Mouse (Mus musculus) cortical plate, adult 2 months (tissue): ENCODE results near the gene Hba-a2. TPM values are rescaled to one million over a fixed set of nuclear protein-coding genes. Genes with fewer than 3 reads are reported as not detected.

Experiments
- H3K27ac ChIP-seq: fragments of 200-500 bp; 2 replicates; pipeline ENCODE4 v1.5.1; 2012; ENCODE audit warnings: low read length, control low read depth, inconsistent platforms; ENCODE audit not compliant: insufficient read depth
- H3K4me1 ChIP-seq: fragments of 200-500 bp; 2 replicates; pipeline ENCODE4 v1.6.1; 2011; ENCODE audit warnings: low read length; ENCODE audit not compliant: control insufficient read depth, insufficient read depth
- H3K4me3 ChIP-seq: fragments of 200-500 bp; 2 replicates; pipeline ENCODE4 v1.5.1; 2011; ENCODE audit warnings: mild to moderate bottlenecking, low read length, control low read depth; ENCODE audit not compliant: insufficient read depth
- CTCF ChIP-seq: fragments of 200-500 bp; IDR thresholded peaks from 2 replicates; pipeline ENCODE4 v1.5.1; 2011; ENCODE audit warnings: mild to moderate bottlenecking, control low read depth, low read length; ENCODE audit not compliant: insufficient read depth; ENCODE audit errors: extremely low read depth
- POLR2A ChIP-seq: fragments of 200-500 bp; IDR thresholded peaks from 2 replicates; pipeline ENCODE4 v1.6.1; 2011; ENCODE audit warnings: mild to moderate bottlenecking, low read length, control low read depth; ENCODE audit not compliant: insufficient read depth; ENCODE audit errors: extremely low read depth
- polyA plus RNA-seq: library from polyadenylated mRNA; depleted of rRNA; stranded (reverse); fragments of >200 nt; gene quantifications from 2 replicates; pipeline ENCODE4 v1.2.3, GENCODE M21; 2012

Gene Hba-a2
- polyA plus RNA-seq, 1 experiment: 531 TPM

- no peak overlapping the region for H3K27ac ChIP-seq
- TF ChIP-seq CTCF (peak; percentile 81), POLR2A (no peak)
- no peaks in the 10 kb centered on the region for H3K4me1 ChIP-seq
Measured at GRCm38 (mm10) chr11:32321196-32321565, 24.9 kb downstream of the Hba-a2 start.

GRCm38 (mm10) chr11:32324609-32325008, 28.3 kb downstream of the Hba-a2 start:
- H3K4me1 ChIP-seq: no peaks in the 10 kb centered on the region
- H3K27ac ChIP-seq: no peak overlapping the region
- H3K4me3 ChIP-seq: no peak overlapping the region
- peak; percentile 88 for TF ChIP-seq CTCF
- no peak for TF ChIP-seq POLR2A

More at GRCm38 (mm10) chr11:32321196-32321565, 24.9 kb downstream of the Hba-a2 start:
- H3K4me3 ChIP-seq: no peak overlapping the region

GRCm38 (mm10) chr11:32331075-32331474, 34.8 kb downstream of the Hba-a2 start:
- no peak for TF ChIP-seq POLR2A
- TF ChIP-seq CTCF: no peak
- H3K27ac ChIP-seq: no peak overlapping the region
- no peaks in the 10 kb centered on the region; the same call in 1 of the 2 replicates for H3K4me1 ChIP-seq
- no peak overlapping the region for H3K4me3 ChIP-seq

GRCm38 (mm10) chr11:32331861-32332260, 35.6 kb downstream of the Hba-a2 start:
- Histone ChIP-seq H3K4me3 (no peak overlapping the region), H3K4me1 (no peaks in the 10 kb centered on the region; the same call in 1 of the 2 replicates), H3K27ac (no peak overlapping the region)
- TF ChIP-seq POLR2A: no peak
- TF ChIP-seq CTCF: no peak

- TF ChIP-seq POLR2A (no peak), CTCF (no peak)
- no peaks in the 10 kb centered on the region; the same call in 1 of the 2 replicates for H3K4me1 ChIP-seq
- no peak overlapping the region for H3K4me3 ChIP-seq
- no peak overlapping the region for H3K27ac ChIP-seq
Measured at GRCm38 (mm10) chr11:32333235-32333634, 36.9 kb downstream of the Hba-a2 start.

- TF ChIP-seq POLR2A (no peak), CTCF (no peak)
- no peaks in the 10 kb centered on the region; the same call in 1 of the 2 replicates for H3K4me1 ChIP-seq
- no peak overlapping the region for H3K27ac ChIP-seq
- no peak overlapping the region for H3K4me3 ChIP-seq
Measured at GRCm38 (mm10) chr11:32336435-32336907, 40.2 kb downstream of the Hba-a2 start.

GRCm38 (mm10) chr11:32339131-32339531, 42.8 kb downstream of the Hba-a2 start:
- Histone ChIP-seq H3K4me1 (no peaks in the 10 kb centered on the region; the same call in 1 of the 2 replicates), H3K27ac (no peak overlapping the region), H3K4me3 (no peak overlapping the region)
- TF ChIP-seq POLR2A: no peak
- no peak for TF ChIP-seq CTCF

GRCm38 (mm10) chr11:32340476-32341473, 44.5 kb downstream of the Hba-a2 start:
- Histone ChIP-seq H3K4me1 (no peaks in the 10 kb centered on the region), H3K27ac (0 out of 2 replicates have a peak overlapping the region, but pooled peaks have one; percentile 2), H3K4me3 (no peak overlapping the region)
- no peak for TF ChIP-seq POLR2A
- peak; percentile 61 for TF ChIP-seq CTCF

GRCm38 (mm10) chr11:32342770-32343191, 46.5 kb downstream of the Hba-a2 start:
- TF ChIP-seq CTCF (peak; percentile 74), POLR2A (no peak)
- Histone ChIP-seq H3K4me1 (no peaks in the 10 kb centered on the region), H3K4me3 (no peak overlapping the region), H3K27ac (no peak overlapping the region)

- H3K4me1 ChIP-seq: no peaks in the 10 kb centered on the region; the same call in 1 of the 2 replicates
- TF ChIP-seq CTCF: no peak
- TF ChIP-seq POLR2A: no peak
- no peak overlapping the region for H3K27ac ChIP-seq
- no peak overlapping the region for H3K4me3 ChIP-seq
Measured at GRCm38 (mm10) chr11:32343350-32343749, 47.1 kb downstream of the Hba-a2 start.
